Mouse (Mus musculus): ENCODE results near the gene Mmp8.

Mmp8 gene

DNA sequence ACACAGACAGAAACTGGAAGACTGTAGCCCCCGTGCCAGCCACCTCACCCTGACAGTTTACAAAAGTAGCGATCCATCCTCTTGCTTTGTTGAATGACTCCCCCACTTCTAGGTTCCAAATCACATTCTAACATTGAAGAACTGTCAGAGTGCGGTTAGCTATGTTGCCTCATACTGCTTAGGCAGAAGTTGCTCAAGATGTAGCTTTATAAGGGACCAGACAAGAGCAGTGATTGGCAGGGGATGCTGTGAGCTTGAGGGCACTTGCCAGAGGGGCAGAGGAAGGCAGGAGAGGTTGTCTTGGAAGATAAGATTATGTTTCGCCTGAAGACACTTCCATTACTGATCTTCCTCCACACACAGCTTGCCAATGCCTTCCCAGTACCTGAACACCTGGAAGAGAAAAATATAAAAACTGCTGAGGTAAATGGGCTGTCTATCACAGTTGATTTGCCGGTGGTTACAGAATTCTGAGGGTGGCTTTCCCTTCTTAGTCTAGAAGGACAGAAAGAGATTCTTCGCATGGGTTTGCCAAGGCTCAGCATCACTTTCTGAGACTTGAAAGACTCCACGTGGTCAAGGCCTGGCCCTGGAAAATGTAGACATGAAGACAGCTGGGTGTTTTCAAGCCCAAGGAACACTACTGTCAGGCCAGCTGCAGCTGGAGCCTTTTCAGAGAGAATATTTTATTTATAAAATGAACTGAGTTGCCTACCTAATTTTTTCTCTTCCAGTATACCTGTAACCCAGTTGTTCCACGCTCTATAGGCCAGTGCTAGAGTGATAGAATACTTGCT, at the start of gene Mmp8:
Mmp8 (plus strand) TSS at position 236 of the 797 bp plus-strand sequence.
- DNase-seq (ENCODE audit: low read depth, low spot score), result peak; percentile 67

DNA sequence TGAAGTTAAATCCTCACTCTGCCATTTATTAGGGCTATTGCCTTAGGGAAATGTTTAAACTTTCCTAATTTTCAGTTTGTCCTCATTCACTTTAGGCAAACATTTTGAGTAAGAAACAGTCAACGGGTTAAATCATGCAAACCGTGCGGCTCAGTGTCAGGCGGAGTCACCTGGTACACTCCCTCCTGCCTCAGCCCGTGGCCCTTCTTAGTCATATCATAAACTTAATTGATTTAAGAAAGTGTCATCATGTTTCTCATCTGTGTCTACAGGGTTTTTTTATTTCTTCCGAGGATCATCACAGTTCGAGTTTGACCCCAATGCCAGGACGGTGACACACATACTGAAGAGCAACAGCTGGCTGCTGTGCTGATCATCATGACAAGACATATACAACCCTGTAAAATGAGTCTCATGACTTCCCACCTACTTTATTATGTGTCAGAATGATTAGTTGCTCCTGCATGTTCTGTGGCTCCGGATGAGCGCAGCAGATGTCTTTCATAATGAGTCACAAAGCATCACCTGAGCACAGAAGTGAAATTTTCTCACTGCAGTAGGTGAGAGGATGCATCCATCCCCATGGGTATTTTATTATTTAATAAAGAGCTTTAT, 48.5 kb upstream of the Mmp8 start:
- peak; percentile 89 for DNase-seq (ENCODE audit: low read depth, low spot score)

DNA sequence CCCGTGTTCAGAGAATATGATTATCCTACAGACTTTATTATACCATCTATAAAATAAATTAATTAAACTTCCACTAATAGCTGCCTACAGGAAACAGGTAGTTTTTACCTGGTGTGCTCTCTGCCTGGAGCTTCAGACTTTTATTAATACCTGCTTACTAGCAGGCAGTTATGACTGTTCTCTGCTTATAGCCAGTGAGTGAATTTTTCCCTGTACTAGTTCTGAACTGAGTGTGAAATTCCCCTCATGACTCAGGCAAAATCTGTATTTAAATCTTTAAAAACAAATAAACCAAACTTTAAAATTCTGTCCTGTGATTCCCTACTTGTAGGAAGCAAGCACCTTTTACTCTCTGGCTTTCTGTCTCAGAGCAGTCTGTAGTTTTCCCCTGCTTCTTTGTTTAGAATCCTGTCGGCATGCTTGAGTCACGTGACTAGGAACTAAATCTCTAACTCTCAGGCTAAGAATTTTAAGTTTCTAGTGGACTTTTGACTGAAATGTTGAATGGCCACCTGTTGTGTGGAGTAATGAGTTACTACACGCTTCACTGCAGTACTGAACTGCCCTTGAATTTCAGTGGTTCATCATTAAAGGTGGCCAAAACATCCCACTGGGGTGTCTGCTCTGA, 40.2 kb upstream of the Mmp8 start:
- no peak for DNase-seq (ENCODE audit: low read depth, low spot score)

DNA sequence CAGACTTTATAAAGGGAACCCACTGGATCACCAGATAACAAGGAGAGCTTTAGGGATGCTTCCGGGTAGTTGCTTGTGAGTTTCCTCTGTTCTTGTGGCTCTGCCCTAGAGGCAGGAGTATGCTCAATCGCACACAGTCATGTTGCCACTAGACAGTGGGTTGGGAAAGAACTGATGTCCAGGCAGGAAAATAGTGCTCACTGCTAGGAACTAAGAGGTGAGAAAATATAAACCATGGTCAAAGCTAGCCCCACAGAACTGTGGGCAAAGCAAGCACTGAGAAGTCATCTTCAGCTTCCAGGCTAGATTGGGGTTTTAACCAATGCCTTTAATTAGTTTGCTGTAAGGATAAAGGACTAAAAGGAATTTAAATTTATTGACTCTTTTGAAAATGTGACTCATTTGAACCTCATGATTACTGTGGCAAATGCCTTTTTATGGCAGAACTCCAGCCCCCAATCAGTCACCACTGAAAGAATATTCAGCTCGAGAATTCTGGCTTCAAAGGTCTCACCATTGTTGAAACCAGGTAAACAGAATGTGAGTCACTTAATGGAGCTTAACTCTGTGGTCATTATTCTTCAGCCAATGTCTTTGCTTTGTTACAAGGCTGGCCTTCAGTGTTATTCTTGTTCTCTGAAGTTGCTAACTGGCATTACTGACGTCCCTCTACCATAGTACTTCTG, 31.9 kb upstream of the Mmp8 start:
- DNase-seq (ENCODE audit: low read depth, low spot score), result no peak

DNA sequence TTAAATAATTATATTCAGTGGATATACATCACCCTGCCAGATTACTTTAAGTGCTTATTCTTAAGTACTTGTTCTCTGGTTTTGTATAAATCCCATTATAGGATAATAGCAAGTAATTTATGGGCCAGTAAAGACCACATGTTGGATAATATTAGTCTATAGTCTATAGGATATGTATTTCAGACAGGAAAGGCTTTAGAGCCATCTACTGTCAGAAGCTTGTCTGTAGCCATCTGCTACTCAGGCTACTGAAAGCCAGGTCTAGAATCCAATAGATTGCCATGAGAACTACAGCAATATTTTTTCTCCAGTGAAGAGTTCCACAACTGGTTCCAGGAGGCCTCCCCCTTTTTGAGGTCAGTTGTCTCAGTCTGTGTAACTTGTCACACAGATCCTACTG, 15.5 kb upstream of the Mmp8 start:
- no peak for DNase-seq (ENCODE audit: low read depth, low spot score)

DNA sequence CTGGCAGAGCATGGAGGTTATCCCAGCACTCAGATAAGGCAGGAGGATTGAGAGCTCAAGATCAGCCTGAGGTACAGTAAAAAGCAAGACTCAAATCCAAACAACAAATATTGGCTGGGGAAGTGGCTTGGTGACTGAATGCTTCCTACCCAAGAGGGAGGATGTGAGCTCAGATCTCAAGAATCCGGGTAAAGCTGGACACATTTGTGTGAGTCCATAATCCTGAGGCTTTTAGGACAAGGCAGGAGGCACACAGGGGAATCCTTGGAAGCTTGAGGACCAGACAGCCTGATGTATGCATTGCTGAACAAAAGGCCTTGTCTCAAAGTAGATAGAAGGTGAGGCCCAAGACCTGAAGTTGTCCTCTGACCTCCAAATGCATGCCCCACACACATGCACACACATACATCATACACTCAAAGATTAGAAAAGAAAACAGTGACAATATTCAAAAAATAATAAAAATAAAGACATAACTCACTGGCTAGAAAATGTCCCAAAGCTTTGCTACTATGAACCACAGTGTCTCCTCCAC, 13.3 kb upstream of the Mmp8 start:
- DNase-seq (ENCODE audit: low read depth, low spot score), result no peak

DNA sequence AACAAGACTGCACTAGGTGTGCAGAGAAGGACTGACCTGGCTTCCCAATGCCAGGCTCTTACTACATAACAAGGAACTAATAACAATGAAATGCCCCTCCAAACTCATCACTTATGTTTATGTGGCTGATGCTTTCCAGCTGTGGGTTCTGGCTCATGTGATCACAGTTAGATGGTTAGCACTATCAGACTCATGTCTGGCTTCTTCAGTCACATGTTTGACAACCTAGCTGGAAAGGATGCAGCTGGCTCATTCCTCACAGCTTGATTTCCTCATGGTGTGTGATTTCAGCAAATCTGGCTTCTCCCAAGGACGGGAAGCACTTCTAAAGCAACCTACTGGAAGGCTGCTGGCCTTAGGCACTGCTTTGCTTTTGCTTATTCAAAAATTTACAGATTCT, 12.8 kb upstream of the Mmp8 start:
- DNase-seq (ENCODE audit: low read depth, low spot score), result no peak

DNA sequence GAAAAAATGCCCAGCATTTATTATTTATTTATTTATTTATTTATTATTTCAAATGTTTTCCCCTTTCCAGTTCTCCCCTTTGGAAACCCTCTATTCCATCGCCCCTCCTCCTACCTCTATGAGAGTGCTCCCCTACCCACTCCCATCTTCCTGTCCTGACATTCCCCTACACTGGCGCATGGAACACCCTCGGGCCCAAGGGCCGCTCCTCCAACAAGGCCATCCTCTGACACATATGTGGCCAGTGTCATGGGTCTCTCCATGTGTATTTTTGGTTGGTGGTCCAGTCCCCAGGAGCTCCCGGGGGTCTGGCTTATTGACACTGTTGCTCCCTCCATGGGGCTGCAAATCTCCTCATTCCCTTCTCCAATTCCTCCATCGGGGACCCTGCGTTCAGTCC, 12.3 kb upstream of the Mmp8 start:
- no peak for DNase-seq (ENCODE audit: low read depth, low spot score)

DNA sequence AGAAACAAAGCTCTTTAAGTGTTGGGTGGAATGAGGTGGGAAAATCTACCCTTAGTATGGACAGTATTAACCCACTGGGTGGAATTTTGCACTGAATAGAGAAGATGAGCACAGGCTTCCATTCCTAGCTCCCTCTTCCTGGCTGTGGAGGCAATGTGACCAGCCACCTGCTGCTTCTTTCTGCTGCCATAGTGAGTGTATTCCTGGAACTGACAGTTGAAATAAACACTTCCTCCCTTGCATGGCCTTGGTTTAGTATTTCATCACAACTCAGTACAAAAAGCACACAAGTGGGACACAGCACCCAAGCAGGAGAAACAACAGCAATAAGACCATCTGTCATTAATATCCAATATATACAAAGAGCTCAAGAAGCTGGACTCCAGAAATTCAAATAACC, 6.3 kb upstream of the Mmp8 start:
- DNase-seq (ENCODE audit: low read depth, low spot score), result no peak

DNA sequence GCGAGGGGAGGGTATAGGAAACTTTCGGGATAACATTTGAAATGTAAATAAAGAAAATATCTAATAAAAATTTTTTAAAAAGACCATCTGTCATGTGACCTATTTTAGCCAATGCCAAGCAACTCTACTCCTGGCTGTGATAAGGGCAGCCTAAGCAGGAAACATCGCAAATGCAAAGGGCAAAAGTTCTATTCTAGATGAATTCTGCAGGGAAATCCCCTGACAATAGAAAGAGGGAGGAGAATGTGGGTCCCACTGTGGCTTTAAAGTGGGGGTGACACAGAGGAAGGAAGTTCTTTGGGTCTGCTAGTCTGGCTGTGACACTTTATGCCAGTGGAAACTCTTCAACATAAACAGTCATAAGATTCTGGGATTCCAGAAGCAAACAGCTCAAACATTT, 4.7 kb upstream of the Mmp8 start:
- no peak for DNase-seq (ENCODE audit: low read depth, low spot score)

DNA sequence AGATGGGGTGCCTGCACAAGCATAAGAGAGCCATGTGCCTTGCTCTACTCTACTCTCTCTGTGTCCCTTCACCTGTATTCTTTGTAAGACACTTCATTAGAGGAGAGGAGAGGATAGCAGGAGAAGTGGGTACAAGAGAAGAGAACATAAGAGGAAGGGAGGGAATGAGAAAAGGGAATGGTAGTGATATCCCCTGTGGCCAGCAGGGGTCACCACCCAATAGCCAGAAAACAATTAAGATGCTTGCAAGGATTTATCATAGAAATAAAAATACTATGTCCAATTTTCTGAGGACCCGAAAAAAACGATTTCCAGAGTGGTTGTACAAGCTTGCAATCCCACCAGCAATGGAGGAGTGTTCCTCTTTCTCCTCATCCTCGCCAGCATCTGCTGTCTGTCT, 3.9 kb upstream of the Mmp8 start:
- DNase-seq (ENCODE audit: low read depth, low spot score), result peak; percentile 48

DNA sequence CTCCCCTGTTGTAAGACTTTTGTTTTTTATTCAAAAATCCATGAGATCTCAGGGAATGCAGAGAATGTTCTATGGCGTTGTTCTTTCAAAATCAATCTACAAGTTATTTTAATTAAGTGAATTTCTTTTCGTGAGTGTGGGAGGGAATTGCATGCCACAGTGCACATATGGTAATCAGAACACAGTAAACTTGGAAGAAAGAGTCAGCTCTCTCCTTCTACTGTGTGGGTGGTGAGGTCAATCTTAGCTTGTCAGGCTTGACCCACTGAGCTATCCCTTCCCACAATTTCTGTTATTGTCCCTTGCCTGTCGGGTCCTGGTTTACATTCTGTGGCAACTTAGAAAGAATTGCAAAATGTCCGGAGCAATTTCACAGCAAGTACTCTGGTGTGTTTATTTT, 1.8 kb downstream of the Mmp8 start:
- no peak for DNase-seq (ENCODE audit: low read depth, low spot score)

DNA sequence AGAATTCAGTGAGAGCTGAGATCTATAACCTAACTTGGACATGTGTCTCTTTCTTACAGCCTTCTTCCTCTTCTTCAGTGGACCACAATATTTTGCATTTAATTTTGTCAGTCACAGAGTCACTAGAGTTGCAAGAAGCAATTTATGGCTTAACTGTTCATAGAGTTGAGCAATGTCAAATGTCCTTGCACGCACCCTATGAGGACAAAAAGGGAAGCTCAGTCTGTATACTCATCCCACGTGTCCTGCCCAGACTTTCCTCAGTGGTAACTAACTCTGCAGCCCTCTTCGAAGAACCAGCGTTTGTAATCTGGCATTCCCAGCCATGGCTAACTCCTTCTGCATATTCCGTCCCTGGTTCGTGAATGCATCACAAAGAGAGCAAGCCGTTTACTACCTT, 9.1 kb downstream of the Mmp8 start:
- DNase-seq (ENCODE audit: low read depth, low spot score), result peak; percentile 12

DNA sequence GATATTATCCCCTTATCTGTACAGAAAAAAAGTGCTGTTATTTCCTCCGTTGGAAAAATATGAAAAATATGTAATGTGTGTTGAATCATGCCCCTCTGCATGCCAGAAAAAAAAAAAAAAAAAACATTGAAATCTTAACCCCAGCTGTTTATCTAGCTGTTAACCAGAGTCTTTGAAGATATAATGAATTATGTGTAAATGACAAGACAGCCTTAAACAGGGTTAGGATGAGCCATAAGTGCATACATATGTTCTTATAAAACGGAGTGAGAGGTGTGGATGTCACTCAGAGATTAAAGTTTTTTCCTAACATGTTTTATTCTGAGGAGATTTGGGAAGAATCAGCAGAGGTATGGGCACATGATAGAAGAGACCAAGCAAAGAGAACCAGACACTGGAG, 9.7 kb downstream of the Mmp8 start:
- no peak for DNase-seq (ENCODE audit: low read depth, low spot score)

DNA sequence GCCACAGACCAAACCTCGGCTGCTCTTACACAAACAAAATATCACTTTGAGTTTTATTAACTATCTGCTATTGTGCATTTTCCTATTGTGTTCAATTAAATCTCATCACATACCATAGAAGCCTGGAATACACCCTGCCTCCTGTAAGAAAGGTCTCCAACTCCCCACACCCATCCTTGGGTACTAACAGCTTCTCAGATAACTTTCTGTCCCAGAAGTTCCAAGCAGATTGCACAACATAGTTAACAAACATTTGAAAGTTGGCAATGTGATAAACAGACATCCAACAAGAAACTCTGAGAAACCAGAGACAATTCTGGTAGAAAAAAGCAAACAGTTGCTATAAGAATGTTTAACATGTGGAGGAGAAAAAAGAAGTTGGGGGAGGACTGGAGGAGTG, 12.2 kb downstream of the Mmp8 start:
- no peak for DNase-seq (ENCODE audit: low read depth, low spot score)

DNA sequence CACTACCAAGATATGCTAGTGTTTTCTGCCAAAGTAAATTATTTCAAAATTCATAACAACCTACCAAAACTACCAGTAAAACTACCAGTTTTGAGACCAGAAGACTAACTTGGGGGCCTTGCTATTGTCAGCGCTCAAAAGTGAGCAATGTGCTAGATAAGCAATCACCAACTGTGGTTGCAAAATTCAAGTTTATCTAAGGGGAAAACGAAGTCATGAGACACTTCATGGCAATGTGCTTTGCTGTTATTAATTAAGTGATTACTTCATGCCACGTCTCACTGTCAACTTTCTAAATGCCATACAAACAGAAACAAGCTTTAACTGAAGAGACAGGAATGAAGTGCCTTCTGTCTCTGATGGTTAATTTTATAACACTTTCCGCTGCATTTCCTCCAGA, 12.9 kb downstream of the Mmp8 start, which contains the start of gene Mmp27:
Mmp27 (plus strand) TSS at position 235 of the 400 bp plus-strand sequence.
- DNase-seq (ENCODE audit: low read depth, low spot score), result no peak

DNA sequence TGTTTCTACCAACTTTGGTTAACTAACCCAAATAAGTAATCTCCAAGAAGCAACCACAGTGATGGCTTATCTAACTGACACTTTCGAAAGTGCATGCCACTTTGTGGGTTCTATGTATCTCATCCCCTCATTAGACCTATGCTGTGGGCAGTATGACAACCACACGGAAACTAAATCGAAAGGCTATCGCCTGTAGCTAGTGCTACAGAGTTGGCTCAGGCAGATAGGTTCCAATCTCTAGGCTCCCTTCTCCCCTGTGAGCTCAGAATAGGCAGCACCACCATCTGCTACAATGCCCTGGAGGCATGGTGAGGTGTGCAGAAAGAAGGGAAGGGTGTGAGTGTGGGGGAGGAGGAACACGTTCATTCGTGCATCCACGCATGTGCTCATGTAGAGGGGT, 13.9 kb downstream of the Mmp8 start:
- DNase-seq (ENCODE audit: low read depth, low spot score), result no peak

DNA sequence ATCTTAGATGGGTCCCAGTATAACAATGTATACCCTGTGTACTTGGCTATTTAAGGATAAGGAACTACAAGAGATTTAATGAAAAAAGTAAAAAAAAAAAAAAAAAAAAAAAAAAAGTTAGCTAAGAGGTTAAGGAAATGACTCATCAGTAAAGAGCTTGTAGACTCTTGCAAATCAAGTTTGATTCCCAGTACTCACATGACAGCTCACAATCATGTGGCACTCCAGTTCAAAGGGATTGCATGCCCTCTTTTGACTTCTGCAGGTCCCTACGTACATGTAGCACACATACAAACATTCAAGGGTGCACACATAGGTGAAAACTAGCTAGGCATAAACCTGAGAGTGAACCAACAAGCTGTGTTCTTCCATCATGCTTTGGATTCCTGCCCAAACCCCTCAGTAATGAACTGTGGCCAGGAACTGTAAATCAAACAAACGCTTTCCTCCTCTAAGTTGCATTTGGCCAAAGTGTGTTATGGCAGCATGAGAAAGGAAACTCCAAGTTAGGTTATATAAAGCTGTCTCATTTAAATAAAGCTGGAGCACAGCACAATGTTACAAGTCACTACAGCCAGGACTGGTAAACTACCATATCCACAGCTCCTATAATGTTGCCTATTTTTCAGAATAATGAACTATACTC, 14.5 kb downstream of the Mmp8 start:
- no peak for DNase-seq (ENCODE audit: low read depth, low spot score)

DNA sequence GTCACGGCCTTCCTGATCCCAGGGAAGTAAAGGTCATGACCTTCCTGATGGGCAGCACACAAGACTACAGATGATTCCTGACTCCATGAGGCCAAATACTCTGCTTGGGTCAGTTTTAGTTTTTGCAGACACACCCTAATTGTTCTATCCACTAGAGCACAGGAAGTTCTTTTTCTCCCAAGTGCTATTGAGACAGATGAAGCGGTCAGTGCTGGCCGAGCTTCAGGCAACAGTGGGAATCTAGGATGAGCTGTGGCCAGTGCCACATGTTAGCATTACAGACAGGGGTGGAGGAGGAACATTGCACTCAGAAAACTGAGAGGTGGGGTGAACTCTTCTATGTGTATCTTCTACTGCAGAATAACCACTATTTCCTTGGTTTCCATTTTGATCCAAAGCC, 17.3 kb downstream of the Mmp8 start:
- no peak for DNase-seq (ENCODE audit: low read depth, low spot score)

DNA sequence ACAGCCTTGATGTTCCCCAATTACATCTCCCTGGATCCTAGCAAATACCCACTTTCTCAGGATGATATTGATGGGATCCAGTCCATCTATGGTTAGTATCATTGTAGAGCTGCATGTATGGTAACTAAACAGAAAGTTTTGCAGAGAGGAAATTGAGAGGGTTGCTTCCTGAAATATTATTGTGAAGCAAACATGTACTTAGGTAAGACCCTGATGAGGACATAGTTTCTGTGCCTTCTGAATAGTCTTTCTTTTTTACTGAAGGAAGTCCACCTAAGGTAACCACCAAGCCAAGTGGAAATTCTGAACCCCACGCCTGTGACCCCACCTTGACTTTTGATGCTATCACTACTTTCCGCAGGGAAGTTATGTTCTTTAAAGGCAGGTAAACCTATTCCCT, 19.1 kb downstream of the Mmp8 start:
- no peak for DNase-seq (ENCODE audit: low read depth, low spot score)

DNA sequence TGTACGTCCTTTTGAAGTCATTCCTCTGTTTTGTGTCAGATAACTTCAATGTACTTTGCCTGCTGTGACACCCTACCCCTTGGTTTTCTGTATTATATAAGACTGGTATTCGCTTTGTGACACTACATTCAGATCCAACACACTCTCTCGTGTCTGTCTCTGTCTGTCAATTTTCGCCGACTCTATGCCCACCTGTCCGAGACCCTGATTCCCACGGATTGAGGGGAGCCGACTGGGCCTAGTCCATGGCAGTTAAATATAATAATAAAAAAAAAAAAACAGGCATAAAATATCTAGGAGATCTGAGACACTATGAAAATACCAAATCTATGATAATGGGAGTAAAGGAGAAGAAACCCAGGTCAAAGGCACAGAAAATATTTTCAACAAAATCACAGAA, 31.8 kb downstream of the Mmp8 start:
- DNase-seq (ENCODE audit: low read depth, low spot score), result no peak

Data from A20 (cell line).